Mouse (Mus musculus): ENCODE results near the gene Dtd1. TPM values are rescaled to one million over a fixed set of nuclear protein-coding genes. Genes with fewer than 3 reads are reported as not detected.

Gene Dtd1
- total RNA-seq, 2 experiments from 2014 or later = 3.6 to 4.2 TPM

GRCm38 (mm10) chr2:144637671-144638395 lies 38.1 kb downstream of the Dtd1 start:
- no peak for ATAC-seq (replicated peaks; ENCODE audit: low FRiP score, poor library complexity, severe bottlenecking)

GRCm38 (mm10) chr2:144638719-144639118 lies 39.0 kb downstream of the Dtd1 start:
- no peak for ATAC-seq (replicated peaks; ENCODE audit: low FRiP score, poor library complexity, severe bottlenecking)

- ATAC-seq (replicated peaks; ENCODE audit: low FRiP score, poor library complexity, severe bottlenecking) = no peak
Observed at GRCm38 (mm10) chr2:144640101-144640500, 40.4 kb downstream of the Dtd1 start.

- ATAC-seq (replicated peaks; ENCODE audit: low FRiP score, poor library complexity, severe bottlenecking) = no peak
Observed at GRCm38 (mm10) chr2:144641991-144642390, 42.3 kb downstream of the Dtd1 start.

- no peak for ATAC-seq (replicated peaks; ENCODE audit: low FRiP score, poor library complexity, severe bottlenecking)
Observed at GRCm38 (mm10) chr2:144646360-144646759, 46.7 kb downstream of the Dtd1 start.

- no peak for ATAC-seq (replicated peaks; ENCODE audit: low FRiP score, poor library complexity, severe bottlenecking)
Observed at GRCm38 (mm10) chr2:144647151-144647550, 47.5 kb downstream of the Dtd1 start.

- no peak for ATAC-seq (replicated peaks; ENCODE audit: low FRiP score, poor library complexity, severe bottlenecking)
Observed at GRCm38 (mm10) chr2:144649960-144650359, 50.3 kb downstream of the Dtd1 start.

GRCm38 (mm10) chr2:144652841-144653240 lies 53.1 kb downstream of the Dtd1 start:
- no peak for ATAC-seq (replicated peaks; ENCODE audit: low FRiP score, poor library complexity, severe bottlenecking)

- ATAC-seq (replicated peaks; ENCODE audit: low FRiP score, poor library complexity, severe bottlenecking) = no peak
Observed at GRCm38 (mm10) chr2:144655307-144655706, 55.6 kb downstream of the Dtd1 start.

- no peak for ATAC-seq (replicated peaks; ENCODE audit: low FRiP score, poor library complexity, severe bottlenecking)
Observed at GRCm38 (mm10) chr2:144668507-144668906, 68.8 kb downstream of the Dtd1 start.

- ATAC-seq (replicated peaks; ENCODE audit: low FRiP score, poor library complexity, severe bottlenecking) = no peak
Observed at GRCm38 (mm10) chr2:144670289-144670930, 70.7 kb downstream of the Dtd1 start.

- no peak for ATAC-seq (replicated peaks; ENCODE audit: low FRiP score, poor library complexity, severe bottlenecking)
Observed at GRCm38 (mm10) chr2:144672397-144672796, 72.7 kb downstream of the Dtd1 start.

GRCm38 (mm10) chr2:144676546-144677228 lies 77.0 kb downstream of the Dtd1 start:
- ATAC-seq (replicated peaks; ENCODE audit: low FRiP score, poor library complexity, severe bottlenecking) = no peak

GRCm38 (mm10) chr2:144677229-144677571 lies 77.5 kb downstream of the Dtd1 start:
- ATAC-seq (replicated peaks; ENCODE audit: low FRiP score, poor library complexity, severe bottlenecking) = no peak

- ATAC-seq (replicated peaks; ENCODE audit: low FRiP score, poor library complexity, severe bottlenecking) = no peak
Observed at GRCm38 (mm10) chr2:144678779-144679178, 79.1 kb downstream of the Dtd1 start.

- ATAC-seq (replicated peaks; ENCODE audit: low FRiP score, poor library complexity, severe bottlenecking) = no peak
Observed at GRCm38 (mm10) chr2:144679394-144679793, 79.7 kb downstream of the Dtd1 start.

- ATAC-seq (replicated peaks; ENCODE audit: low FRiP score, poor library complexity, severe bottlenecking) = no peak
Observed at GRCm38 (mm10) chr2:144692219-144692732, 92.6 kb downstream of the Dtd1 start.

- ATAC-seq (replicated peaks; ENCODE audit: low FRiP score, poor library complexity, severe bottlenecking) = no peak
Observed at GRCm38 (mm10) chr2:144692777-144693176, 93.1 kb downstream of the Dtd1 start.

GRCm38 (mm10) chr2:144694923-144695322 lies 95.2 kb downstream of the Dtd1 start:
- no peak for ATAC-seq (replicated peaks; ENCODE audit: low FRiP score, poor library complexity, severe bottlenecking)

GRCm38 (mm10) chr2:144698046-144698445 lies 98.3 kb downstream of the Dtd1 start:
- no peak for ATAC-seq (replicated peaks; ENCODE audit: low FRiP score, poor library complexity, severe bottlenecking)

- ATAC-seq (replicated peaks; ENCODE audit: low FRiP score, poor library complexity, severe bottlenecking) = no peak
Observed at GRCm38 (mm10) chr2:144700608-144701007, 100.9 kb downstream of the Dtd1 start.
